Mouse (Mus musculus): ENCODE measurements around the gene Camk1.
"Not testable (repeated sequence)": the region's sequence is repeated elsewhere in the genome, so short reads cannot be mapped to it uniquely, and the experiment has no call there.

Camk1 gene

DNA sequence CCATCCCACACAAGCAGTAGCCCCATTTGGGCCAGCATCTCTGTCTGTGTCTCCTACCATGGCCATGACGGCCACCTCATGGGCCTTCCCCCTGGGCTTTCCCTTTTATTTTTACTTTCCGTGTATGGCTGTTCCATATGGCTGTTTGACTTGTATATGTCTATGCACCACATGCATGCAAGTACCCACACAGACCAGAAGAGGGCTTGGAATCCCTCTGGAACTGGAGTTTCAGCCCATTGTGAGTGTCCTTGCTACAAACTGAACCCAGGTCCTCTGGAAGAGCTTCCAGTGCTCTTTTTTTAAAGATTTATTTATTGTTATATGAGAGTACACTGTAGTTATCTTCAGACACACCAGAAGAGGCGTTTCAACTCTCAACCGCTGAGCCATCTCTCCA, 17.7 kb upstream of the Camk1 start:
- no peak for DNase-seq (ENCODE audit: low spot score in 2 of 2)

GRCm38 (mm10) chr6:113353696-113354095, 9.9 kb upstream of the Camk1 start:
- DNase-seq (ENCODE audit: low spot score in 2 of 2) = no peak

DNA sequence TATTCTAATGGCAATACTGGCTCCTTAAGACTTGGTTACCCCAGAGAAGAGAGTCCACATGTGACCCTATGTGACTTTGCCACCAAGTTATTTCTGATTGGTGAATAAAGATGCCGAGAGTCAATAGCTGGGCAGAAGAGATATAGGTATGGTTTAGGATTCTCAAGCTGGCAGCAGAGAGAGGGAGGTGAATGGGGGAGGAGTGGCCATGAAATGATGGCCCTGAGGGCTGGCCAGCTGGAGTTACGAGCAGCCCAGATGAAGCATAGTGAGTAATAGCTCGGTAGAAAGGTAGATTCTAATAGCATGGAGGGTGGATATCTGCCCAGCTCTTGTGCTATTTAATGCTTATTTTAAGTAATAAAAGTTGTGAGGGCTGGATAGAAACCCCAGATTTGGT, 9.0 kb upstream of the Camk1 start:
- no peak for DNase-seq (ENCODE audit: low spot score in 2 of 2)

DNA sequence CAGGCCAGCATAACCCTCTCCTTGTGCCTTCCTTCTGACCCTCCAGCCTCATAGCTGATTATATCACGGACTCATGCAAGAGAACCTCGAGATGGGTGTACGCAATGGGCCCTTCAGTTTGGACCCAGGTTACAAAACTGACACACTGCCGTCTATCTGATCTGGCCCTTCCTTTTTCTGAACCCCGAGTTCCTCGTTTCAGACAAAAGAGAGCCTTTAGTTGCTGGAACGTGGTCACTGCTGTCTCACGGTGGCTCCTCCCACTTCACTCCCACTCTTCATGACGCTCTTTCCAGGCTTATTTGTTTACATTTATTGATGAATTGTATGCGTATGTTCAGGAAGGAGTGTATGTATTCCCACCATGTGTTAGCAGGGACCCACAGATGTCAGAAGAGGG, 7.9 kb upstream of the Camk1 start:
- DNase-seq (ENCODE audit: low spot score in 2 of 2) = no peak

GRCm38 (mm10) chr6:113351161-113351560, 7.4 kb upstream of the Camk1 start:
- DNase-seq (ENCODE audit: low spot score in 2 of 2) = no peak

GRCm38 (mm10) chr6:113350538-113350937, 6.8 kb upstream of the Camk1 start:
- no peak for DNase-seq (ENCODE audit: low spot score in 2 of 2)

DNA sequence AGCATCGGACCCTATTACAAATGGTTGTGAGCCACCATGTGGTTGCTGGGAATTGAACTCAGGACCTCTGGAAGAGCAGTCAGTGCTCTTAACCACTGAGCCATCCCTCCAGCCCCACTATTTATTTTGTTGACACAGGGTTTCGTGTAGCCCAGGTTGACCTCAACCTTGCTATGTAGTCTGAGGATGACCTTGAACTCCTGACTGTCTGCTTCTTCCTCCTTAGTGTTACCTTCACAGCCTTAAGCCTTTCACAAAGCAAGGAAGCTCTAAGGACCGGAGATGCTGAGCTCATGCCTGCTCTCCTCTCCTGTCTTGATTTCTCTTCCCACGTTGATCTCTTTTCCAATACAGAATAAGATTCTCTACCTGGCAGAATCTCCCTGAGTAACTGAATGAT, 3.1 kb upstream of the Camk1 start:
- no peak for DNase-seq (ENCODE audit: low spot score in 2 of 2)

DNA sequence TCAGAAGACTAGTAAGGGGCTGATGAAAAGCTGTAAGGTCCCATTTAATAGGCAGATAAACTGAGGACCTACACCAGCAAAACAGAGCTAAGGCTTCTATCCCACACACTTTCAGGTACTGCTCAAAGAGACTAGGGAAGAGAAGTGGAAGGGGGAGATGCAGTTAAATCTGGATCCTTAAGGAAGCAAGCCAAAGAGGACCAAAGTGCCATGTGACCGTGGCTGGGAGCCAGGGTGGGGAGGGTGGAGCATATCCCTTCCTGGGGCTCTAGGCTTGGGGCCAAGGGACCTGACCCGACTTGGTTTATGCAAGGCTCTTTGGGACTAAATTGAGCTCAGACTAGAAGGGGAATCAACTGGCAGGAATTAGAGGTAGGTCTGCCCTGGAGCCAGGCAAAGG, 537 bp upstream of the Camk1 start:
- DNase-seq (ENCODE audit: low spot score in 2 of 2) = peak in 1 of 2 experiments; percentile 32

DNA sequence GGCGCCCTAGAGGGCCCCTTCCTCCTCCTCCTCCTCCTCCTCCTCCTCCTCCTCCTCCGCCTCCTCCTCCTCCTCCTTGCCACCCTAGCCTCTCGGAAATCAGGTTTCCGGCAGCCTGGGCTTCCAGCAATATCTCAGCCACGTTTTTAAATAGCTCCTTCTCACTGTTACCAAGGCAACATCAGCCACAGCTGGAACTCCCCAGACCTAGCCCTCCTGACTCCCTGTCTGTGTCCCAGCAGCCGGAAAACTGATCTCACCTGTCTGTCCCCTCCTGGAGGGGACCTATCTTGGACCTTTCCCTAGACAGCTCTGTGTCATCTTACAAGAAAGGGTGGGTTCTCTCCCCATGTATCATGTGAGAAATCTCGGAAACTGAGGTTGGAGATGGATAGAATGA, 1.5 kb downstream of the Camk1 start:
- DNase-seq (ENCODE audit: low spot score in 2 of 2) = no peak

DNA sequence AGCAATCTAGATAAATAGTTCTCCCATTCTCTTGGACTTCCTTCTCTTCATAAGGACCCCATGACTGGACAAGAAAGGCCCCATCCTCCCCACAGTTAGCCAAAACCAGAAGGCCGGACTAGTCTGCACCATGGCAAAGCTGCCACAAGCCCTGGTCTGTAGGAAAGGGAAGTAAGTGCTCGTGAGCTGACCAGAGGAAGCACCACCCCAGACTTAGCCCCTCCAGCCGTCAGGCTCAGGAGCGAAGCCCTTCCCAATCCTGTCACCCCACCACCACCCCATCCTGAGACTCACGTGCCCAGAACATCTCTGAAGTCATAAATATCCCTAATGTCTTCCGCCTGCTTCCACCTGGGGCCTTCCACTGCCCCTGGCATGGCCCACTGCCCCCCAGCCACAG, 2.2 kb downstream of the Camk1 start:
- no peak for DNase-seq (ENCODE audit: low spot score in 2 of 2)

- DNase-seq (ENCODE audit: low spot score in 2 of 2) = no peak
Measured at GRCm38 (mm10) chr6:113336852-113337620, 6.7 kb downstream of the Camk1 start.

DNA sequence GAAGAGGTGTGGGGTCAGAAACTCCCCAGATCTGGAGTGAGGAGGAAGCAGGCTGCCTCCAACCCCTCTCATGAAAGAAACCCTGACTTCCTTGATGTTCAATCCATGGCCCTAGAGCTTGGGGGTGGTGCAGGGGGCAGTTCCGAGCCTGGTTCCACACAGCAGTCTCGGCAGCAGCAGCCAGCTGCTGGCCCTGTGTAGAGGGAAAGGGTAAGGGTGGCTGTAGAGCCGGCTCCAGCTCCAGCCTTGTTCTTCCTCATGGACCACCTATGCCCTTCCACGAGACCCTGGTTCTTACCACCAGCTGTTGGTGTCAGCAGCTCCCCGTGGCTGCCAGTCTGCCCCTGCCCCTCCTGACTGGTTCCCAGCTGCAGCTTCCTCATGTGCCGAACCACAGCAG, 9.6 kb downstream of the Camk1 start:
- DNase-seq (ENCODE audit: low spot score in 2 of 2) = no peak

DNA sequence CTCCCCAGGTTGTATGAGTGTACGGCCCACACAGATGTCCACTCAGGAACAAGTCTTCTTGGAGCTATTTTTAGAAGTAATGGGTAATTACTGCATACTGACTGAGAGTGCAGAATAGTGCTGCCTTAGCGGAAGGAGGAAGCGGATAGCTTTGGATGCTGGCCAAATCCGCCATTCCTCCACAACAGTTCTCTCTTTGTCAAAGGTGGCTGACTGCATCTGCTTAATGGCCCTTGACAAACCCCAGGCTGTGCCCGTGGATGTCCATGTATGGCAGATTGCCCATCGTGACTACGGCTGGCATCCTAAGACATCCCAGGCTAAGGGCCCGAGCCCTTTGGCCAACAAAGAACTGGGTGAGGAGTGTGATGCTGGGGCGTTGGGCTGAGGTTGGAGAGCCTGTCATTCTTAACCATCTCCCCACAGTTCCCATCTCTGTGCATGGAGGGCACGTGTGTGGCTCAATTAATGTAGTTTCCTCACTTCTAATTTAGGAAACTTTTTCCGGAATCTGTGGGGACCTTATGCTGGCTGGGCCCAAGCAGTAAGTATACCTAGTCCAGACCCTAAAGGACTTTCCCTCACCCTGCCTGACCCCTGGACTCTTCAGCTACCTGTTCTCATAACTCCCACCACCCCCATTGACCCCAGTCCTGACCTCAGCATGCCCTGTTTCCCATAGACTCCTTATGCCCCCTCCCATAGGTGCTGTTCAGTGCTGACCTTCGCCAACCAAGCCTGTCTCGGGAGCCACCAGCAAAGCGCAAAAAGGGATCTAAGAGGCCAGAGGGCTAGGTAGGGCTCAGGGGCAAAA, 10.4 kb downstream of the Camk1 start:
- DNase-seq (ENCODE audit: low spot score in 2 of 2) = no peak

DNA sequence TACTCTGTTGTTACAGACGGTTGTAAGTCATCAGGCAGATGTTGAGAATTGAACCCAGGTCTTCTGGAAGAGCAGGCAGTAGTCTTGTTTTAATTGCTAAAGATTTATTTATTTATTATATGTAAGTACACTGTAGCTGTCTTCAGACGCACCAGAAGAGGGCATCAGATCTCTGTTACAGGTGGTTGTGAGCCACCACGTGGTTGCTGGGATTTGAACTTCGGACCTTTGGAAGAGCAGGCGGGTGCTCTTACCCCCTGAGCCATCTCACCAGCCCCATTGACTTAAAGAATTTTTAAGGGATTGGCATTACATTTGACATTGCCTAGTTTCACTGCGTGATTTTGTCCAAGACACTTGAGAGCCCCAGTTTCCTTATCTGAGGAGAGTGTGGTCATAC, 11.1 kb downstream of the Camk1 start:
- DNase-seq (ENCODE audit: low spot score in 2 of 2) = not testable (repeated sequence)

- no peak for DNase-seq (ENCODE audit: low spot score in 2 of 2)
Measured at GRCm38 (mm10) chr6:113331721-113332120, 12.1 kb downstream of the Camk1 start.

DNA sequence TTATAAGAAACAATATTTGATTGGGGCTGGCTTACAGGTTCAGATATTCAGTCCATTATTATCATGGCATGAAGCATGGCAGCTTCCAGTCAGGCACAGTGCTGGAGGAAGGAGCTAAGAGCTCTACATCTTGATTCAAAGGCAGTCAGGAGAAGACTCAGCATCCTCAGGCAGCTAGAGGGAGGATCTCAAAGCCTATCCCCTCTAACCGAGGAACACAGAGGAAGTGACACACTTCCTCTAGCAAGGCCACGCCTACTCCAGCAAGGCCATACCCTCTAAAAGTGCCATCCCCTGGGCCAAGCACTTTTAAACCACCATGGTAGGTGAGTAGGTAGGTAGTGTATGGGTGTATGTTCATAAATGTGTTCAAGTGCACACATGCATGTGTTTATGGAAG, 13.2 kb downstream of the Camk1 start:
- DNase-seq (ENCODE audit: low spot score in 2 of 2) = peak; percentile 65 to 66

DNA sequence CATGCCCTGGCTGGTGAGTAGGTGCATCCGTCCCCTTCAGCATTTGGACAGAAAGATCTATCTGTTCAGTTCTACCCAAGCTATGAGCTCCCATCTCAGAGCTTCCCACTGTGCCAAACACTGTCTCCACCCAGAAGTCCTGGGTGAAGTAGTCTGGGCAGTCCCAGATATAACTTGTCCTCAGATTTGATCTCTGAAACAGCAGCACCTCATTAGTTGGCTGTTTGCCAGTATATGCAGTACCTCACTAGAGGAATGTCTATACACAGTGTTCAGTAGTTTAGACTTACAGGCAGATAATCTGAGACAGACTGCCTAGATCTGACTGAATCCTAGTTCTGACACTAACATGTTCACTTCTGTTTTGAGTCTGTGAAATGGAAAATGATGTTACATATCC, 14.4 kb downstream of the Camk1 start:
- DNase-seq (ENCODE audit: low spot score in 2 of 2) = no peak

- peak; percentile 99 for DNase-seq (ENCODE audit: low spot score in 2 of 2)
Measured at GRCm38 (mm10) chr6:113326533-113327315, 17.1 kb downstream of the Camk1 start, which contains the start of gene Ogg1. TSS of gene Ogg1 (plus strand) at chr6:113326972.

- DNase-seq (ENCODE audit: low spot score in 2 of 2) = no peak
Measured at GRCm38 (mm10) chr6:113315972-113316371, 27.8 kb downstream of the Camk1 start.

DNA sequence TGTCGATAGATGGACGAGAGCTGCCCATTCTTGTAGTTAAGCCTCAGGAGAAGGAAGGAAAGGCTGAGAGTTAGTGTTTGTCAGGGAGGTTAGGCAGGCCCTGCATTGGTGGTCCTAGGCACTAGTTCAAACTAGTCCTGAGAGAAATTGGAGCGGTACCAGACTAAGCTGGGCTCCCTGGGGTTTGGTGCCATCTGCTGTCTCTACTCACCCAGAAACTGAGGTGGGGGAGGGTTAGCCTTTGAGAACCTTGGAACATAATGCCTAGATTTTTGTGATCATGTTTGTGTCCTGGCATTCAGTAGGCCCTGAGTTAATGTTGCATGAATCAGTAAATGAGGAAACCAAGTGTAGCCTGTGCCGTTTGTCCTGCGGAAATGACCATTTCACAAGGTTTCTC, 35.6 kb downstream of the Camk1 start:
- peak; percentile 31 to 46 for DNase-seq (ENCODE audit: low spot score in 2 of 2)

GRCm38 (mm10) chr6:113307481-113308121, 36.2 kb downstream of the Camk1 start:
- DNase-seq (ENCODE audit: low spot score in 2 of 2) = peak; percentile 51 to 65

DNA sequence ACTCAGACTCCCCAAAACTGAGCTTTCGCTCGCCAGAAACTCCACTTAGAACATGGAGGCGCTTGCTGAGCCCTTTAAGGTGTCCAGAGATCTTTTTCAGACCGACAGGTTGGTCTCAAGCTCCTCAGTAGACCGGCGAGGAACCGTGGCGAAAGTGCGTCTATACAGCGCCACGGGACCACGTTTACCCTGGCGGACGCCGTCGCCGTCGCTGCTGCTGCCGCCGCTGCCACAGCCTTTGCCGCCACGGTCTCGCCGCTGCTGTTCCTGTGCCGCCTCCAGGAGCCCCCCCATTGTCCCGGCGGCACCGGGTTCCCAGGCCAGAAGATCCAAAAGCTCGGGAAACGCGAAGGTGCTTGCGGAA, 36.8 kb downstream of the Camk1 start, which contains the start of gene Brpf1:
Brpf1 (plus strand) TSS at position 152 of the 364 bp plus-strand sequence.
- DNase-seq (ENCODE audit: low spot score in 2 of 2) = no peak
